Mouse (Mus musculus) heart, embryonic 15.5 days (tissue): ENCODE data around the gene Tars2. TPM values are rescaled to one million over a fixed set of nuclear protein-coding genes. Genes with fewer than 3 reads are reported as not detected.

ENCODE experiments used
- ATAC-seq: fragments of 200-750 bp; cut with Nextera tagmentation; replicated peaks from 2 replicates; pipeline ENCODE4 v1.8.0; 2017; ENCODE audit warnings: low read depth, moderate TSS enrichment; ENCODE audit not compliant: insufficient number of reproducible peaks, insufficient read depth, low FRiP score
- H3K27ac ChIP-seq: fragments of 300-500 bp; sonication (generic); 2 replicates; pipeline ENCODE4 v1.5.1; 2015; ENCODE audit warnings: mild to moderate bottlenecking, inconsistent platforms
- H3K27me3 ChIP-seq: fragments of 300-500 bp; sonication (generic); 2 replicates; pipeline ENCODE4 v1.6.1; 2015; ENCODE audit warnings: inconsistent platforms
- H3K36me3 ChIP-seq: fragments of 300-500 bp; sonication (generic); 2 replicates; pipeline ENCODE4 v1.6.1; 2015; ENCODE audit warnings: mild to moderate bottlenecking, inconsistent platforms
- H3K4me1 ChIP-seq: fragments of 300-500 bp; sonication (generic); replicated peaks from 2 replicates; pipeline ENCODE4 v1.6.1; 2015; ENCODE audit warnings: inconsistent platforms
- H3K4me2 ChIP-seq: fragments of 300-500 bp; sonication (generic); 2 replicates; pipeline ENCODE4 v1.6.1; 2015; ENCODE audit warnings: inconsistent platforms, mild to moderate bottlenecking, moderate library complexity
- H3K4me3 ChIP-seq: fragments of 300-500 bp; sonication (generic); 2 replicates; pipeline ENCODE4 v1.5.1; 2015; ENCODE audit warnings: mild to moderate bottlenecking, inconsistent platforms
- H3K9ac ChIP-seq: fragments of 300-500 bp; sonication (generic); 2 replicates; pipeline ENCODE4 v1.6.1; 2015; ENCODE audit warnings: mild to moderate bottlenecking, inconsistent platforms
- H3K9me3 ChIP-seq: fragments of 300-500 bp; sonication (generic); replicated peaks from 2 replicates; pipeline ENCODE4 v1.6.1; 2016; ENCODE audit warnings: inconsistent platforms
- WGBS: fragments of 180-500 bp; shearing (Covaris S2); methylation state at CpG from one replicate; pipeline ENCODE4 v1.1.7; 2015; ENCODE audit warnings: mixed read lengths; 5-methylcytosine and 5-hydroxymethylcytosine counted together
- polyA plus RNA-seq: library from polyadenylated mRNA; unstranded; fragments of >200 nt; fragmentation: Nextera tagmentation; extraction: Ambion mirVana; gene quantifications from 2 replicates; pipeline ENCODE4 v1.2.1, GENCODE M21; 2015

The Tars2 gene
- polyA plus RNA-seq, 1 experiment from 2014 or later: 31.3 TPM

DNA sequence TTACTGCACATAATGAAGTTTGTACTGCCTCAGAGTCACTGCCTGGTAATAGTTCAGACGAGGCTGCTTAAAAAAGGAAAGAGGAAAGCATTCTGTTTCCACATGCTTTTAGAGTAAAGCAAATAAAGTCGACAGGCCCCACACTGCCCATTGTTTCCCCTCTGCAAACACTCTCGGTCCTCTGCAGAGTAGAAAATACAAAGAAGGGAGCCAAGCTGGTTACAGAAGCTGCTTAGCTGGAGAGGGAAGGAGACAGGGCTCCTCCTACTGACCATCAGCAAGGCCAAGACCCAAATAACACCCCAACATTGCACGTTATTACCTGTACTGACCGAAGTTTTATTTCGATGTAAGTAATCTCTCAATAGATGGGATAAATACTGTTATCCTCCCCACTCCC lies 3.0 kb upstream of the Tars2 start:
- H3K4me1 ChIP-seq: 0 out of 2 replicates have a peak, but pooled peaks cover 3% of the 10 kb centered on the region
- no peaks in the 10 kb centered on the region for H3K27me3 ChIP-seq
- ATAC-seq: no peak; the same call in 1 of the 2 replicates
- peak overlapping the region; percentile 34; the same call in 1 of the 2 replicates for H3K27ac ChIP-seq
- no peaks in the 10 kb centered on the region for H3K9me3 ChIP-seq
- H3K36me3 ChIP-seq: peaks cover 35% of the 10 kb centered on the region
- 65% methylated on average over 6 of the region's 6 CpGs for WGBS
- H3K4me3 ChIP-seq: no peak overlapping the region
- no peak overlapping the region for H3K4me2 ChIP-seq
- H3K9ac ChIP-seq: no peak overlapping the region

DNA sequence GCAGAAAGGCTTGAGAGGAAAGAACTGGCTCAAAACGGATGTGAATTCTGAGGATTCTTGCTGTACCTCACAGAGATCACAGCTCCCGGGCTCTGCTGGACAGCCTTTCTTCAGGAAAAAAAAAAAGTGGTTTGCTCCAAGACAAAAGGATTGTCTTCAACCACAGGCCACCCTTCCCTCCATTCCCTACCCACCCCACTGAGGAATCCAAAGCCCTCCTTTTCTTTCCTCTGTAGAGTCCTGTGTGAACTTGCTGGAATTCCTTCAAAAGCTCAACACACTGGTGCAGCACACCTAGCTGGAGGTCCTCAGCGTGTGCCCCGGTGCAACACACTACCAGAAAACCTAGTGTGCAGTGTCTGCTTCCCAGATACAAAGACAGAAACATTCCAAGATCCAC lies 1.8 kb upstream of the Tars2 start:
- WGBS: 71% methylated on average over 4 of the region's 4 CpGs
- no peak for ATAC-seq
- no peak overlapping the region for H3K9ac ChIP-seq
- no peak overlapping the region for H3K4me3 ChIP-seq
- H3K27ac ChIP-seq: no peak overlapping the region
- H3K4me2 ChIP-seq: no peak overlapping the region
- H3K9me3 ChIP-seq: no peaks in the 10 kb centered on the region
- peaks cover 31% of the 10 kb centered on the region for H3K36me3 ChIP-seq
- no peaks in the 10 kb centered on the region for H3K27me3 ChIP-seq
- H3K4me1 ChIP-seq: 0 out of 2 replicates have a peak, but pooled peaks cover 3% of the 10 kb centered on the region

DNA sequence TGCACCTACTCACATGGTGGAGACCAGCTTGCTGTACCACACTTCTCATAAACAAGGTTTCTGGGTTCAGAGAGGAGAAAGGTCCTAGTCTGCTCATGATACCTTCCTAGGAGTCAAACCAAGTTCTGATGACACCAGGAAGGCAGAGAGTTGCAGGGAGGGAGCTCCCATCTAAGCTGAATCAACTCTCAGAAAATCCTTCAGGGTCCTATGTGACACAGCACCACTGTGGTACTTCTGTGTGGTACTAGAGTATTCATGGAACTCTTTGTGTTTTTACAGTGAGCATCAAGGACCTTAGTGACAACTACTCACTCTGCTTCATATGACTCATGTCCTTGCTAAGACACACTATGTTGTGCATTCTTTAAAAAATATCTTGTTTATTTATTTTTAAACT lies 650 bp upstream of the Tars2 start:
- Histone ChIP-seq H3K4me2 (no peak overlapping the region), H3K9ac (no peak overlapping the region), H3K27ac (no peak overlapping the region), H3K9me3 (no peaks in the 10 kb centered on the region), H3K4me3 (no peak overlapping the region), H3K4me1 (0 out of 2 replicates have a peak, but pooled peaks cover 3% of the 10 kb centered on the region), H3K36me3 (peaks cover 22% of the 10 kb centered on the region), H3K27me3 (no peaks in the 10 kb centered on the region)
- no peak for ATAC-seq

DNA sequence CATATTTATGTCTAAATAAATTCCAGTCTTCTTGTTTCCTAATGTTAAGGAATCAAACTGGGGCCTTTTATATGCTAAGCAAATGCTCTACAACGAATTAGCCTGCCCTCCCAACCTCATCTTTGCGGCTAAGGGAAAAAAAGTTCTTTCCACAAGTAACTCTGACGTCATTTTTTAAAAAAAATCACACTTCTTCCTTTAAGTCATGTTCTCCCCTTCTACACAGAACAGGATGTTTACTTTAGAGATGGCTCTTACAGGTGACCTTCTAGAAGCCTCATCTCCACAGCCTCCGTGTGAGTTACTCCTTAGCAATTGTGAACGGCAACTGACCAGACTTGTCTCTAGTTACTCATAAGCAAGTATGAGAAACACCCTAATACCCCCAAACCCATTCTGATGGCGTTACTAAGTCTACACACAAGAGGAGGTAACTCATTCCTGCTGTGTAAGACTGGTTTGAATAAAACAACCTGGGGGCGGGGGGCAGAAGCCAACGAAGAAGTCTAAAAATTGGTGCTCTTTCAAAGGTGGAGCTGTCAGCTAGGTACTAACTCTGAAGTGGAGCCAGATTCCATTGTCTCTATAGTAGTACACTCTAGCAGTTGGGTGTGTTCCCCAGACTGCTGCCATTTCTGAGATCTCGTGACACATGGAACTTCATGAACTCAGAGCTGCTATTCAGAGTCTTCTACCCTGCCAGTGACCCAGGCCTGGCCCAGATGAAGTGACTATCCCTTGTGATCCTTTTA lies 1.4 kb downstream of the Tars2 start:
- Histone ChIP-seq H3K27me3 (no peaks in the 10 kb centered on the region), H3K4me3 (no peak overlapping the region), H3K36me3 (peaks cover 2% of the 10 kb centered on the region; the same call in 1 of the 2 replicates), H3K9me3 (no peaks in the 10 kb centered on the region), H3K27ac (no peak overlapping the region), H3K4me2 (no peak overlapping the region), H3K4me1 (peaks cover 7% of the 10 kb centered on the region; the same call in 1 of the 2 replicates), H3K9ac (no peak overlapping the region)
- 45% methylated on average over 9 of the region's 9 CpGs for WGBS
- no peak for ATAC-seq

DNA sequence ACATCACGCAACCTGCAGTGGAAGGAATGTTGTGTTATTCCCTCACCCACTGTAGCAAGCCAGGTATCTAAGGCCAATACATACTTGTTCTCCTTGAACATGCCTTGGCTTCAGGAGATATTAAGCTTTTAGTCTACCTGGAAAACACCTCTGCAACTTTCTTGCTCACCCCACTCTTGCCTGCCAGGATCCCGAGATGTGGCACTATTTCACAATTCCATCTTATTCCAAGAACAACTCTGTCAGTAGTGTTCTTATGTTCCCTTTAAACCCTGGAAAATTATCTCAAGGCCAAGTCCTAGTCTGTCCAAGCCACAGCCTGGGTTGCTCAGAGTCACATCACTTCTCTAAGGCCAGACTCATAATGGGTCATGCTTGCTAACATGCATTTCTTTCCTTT lies 3.2 kb downstream of the Tars2 start:
- Histone ChIP-seq H3K4me2 (no peak overlapping the region), H3K4me3 (no peak overlapping the region), H3K36me3 (peaks cover 9% of the 10 kb centered on the region), H3K9ac (no peak overlapping the region), H3K4me1 (peaks cover 5% of the 10 kb centered on the region; the same call in 1 of the 2 replicates), H3K27me3 (no peaks in the 10 kb centered on the region), H3K9me3 (no peaks in the 10 kb centered on the region), H3K27ac (no peak overlapping the region)
- WGBS: 82% methylated on average over 2 of the region's 2 CpGs
- ATAC-seq: no peak

DNA sequence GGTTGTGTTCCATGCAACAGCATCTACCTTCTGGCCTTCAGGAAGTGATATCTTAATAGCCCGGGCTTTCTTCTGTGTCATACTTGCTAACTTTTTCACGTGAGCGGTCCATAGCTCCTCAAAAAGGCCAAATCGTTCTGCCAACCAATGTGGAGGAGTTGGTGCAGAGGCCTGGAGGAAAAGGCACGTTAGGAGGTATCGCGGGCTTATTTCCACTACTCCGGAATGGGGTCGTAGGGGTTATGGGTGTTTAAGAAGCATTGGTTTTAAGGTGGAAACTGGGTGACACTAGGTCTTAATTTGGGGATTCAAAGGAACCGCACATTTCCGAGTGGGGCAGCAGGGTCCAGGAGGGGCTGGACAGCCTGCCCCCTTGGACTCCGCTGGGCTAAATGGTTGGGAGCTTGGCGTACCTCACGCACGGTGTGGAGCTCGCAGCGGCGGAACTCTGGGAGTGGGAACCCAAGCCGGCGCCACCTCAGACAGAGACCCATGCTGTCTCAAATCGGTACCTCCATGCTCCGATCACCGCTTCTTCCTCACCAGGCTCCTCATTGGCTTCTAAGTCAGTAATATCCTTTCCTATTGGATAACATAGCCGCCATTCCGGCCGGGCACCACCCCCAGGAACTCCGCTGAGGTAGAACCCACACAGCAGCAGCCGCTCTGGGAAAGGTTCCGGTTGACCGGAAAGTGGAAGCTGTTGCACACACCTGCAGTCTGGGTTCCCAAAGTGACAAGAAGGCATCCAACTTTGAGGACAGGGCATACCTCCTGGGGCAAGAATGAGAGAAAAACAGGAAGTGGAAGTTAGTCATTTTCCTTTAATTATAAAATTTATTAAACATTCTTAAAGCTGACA lies 5.4 kb downstream of the Tars2 start:
- Histone ChIP-seq H3K9ac (peak overlapping the region; percentile 72), H3K4me3 (peak overlapping the region; percentile 77), H3K27me3 (no peaks in the 10 kb centered on the region), H3K4me2 (peak overlapping the region; percentile 65), H3K9me3 (no peaks in the 10 kb centered on the region), H3K4me1 (peaks cover 5% of the 10 kb centered on the region; the same call in 1 of the 2 replicates), H3K27ac (peak overlapping the region; percentile 69), H3K36me3 (peaks cover 30% of the 10 kb centered on the region)
- WGBS: under 1% methylated on average over 30 of the region's 30 CpGs
- peak; percentile 97 for ATAC-seq

DNA sequence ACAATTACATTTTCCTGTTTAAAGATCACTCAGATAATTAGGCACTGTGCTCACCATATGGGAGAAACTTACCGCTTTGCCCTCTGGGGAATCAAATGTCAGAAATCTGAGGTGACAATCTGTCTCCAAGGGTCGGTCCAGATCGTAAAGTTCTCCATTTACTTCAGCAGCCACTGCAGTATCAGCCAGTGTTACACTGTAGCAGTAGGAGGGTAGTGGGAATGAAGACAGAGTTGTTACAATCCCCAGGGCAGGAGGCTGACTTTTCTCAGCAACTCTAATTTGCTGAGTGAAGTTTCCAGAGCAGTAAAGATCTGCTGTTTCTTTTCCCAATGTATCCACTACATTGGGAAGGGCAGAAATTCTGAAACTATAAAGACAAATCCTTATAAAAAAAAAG lies 7.1 kb downstream of the Tars2 start:
- WGBS: 86% methylated on average over 3 of the region's 3 CpGs
- H3K27me3 ChIP-seq: no peaks in the 10 kb centered on the region
- H3K4me2 ChIP-seq: no peak overlapping the region
- no peaks in the 10 kb centered on the region for H3K9me3 ChIP-seq
- peaks cover 46% of the 10 kb centered on the region for H3K36me3 ChIP-seq
- H3K9ac ChIP-seq: no peak overlapping the region
- H3K27ac ChIP-seq: no peak overlapping the region
- no peak overlapping the region for H3K4me3 ChIP-seq
- peaks cover 5% of the 10 kb centered on the region; the same call in 1 of the 2 replicates for H3K4me1 ChIP-seq
- ATAC-seq: no peak

DNA sequence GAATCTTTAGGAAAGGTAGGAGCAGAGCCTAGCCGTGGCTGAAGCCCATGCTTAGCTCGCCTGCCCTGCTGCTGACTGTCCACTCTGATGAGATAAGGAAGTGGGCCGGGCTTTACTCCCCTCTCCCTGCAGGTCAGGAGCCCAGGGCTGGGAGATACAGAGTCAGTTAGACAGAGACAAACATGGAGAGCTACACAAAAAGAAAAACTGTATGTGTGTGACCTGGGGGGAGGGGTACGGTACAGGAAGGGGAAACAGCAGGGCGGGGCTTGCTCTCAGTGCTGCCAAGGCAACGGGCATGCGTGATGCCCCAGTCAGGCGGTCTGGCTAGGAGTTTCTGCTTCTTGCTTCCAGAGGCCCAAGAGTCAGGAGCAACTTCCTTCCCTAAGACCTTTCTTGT lies 19.6 kb downstream of the Tars2 start:
- H3K36me3 ChIP-seq: peaks cover 33% of the 10 kb centered on the region
- peak overlapping the region; percentile 11; the same call in 1 of the 2 replicates for H3K4me3 ChIP-seq
- peak overlapping the region; percentile 91 for H3K27ac ChIP-seq
- no peaks in the 10 kb centered on the region for H3K27me3 ChIP-seq
- peak; percentile 42 for ATAC-seq
- H3K9me3 ChIP-seq: no peaks in the 10 kb centered on the region
- WGBS: 22% methylated on average over 8 of the region's 8 CpGs
- peak overlapping the region; percentile 51 for H3K4me2 ChIP-seq
- H3K4me1 ChIP-seq: peaks cover 46% of the 10 kb centered on the region
- H3K9ac ChIP-seq: peak overlapping the region; percentile 34; the same call in 1 of the 2 replicates

DNA sequence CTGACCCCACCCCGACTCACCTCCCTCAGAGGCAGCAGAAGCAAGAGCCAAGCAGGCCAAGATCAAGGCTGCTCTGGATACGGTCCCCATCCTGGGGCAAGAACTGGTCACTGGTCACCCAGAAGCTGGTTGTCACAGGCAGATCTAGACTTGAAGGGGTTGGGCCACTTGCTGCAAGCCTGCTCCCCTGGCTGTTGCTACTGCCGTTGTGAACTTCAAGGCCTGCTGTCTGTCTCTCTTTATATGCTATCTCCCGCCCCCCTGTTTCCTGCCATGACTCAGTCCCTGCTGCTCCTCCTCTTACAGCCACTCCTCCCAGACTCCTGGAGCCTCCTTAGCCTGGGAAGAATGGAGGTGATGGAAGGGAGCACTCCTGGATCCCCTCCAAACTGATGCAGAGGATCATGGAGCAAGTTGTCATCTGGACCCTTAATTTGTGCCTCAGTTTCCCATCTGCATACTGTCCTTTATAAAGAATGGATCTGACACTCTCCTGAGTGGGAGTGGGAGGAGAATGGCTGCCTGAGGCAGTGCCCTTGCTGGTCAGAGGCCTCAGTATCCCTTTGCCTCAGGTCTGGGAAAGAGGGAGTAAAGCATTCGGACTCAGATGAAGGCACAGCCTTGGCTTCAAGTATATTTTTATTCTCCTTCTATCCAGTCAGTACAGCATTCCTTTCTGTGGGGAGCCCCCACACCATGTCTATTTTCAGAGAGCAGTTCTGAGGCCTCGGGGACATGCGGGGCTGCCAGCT lies 20.5 kb downstream of the Tars2 start, which contains the start of gene Ecm1:
Ecm1 (minus strand) TSS at position 217 of the 752 bp plus-strand sequence.
- Histone ChIP-seq H3K4me1 (peaks cover 46% of the 10 kb centered on the region), H3K4me3 (peak within 1 kb of the TSS; percentile 22), H3K27me3 (no peaks in the 10 kb centered on the region), H3K27ac (peak within 1 kb of the TSS; percentile 91), H3K9ac (peak within 1 kb of the TSS; percentile 34), H3K4me2 (peak within 1 kb of the TSS; percentile 51), H3K36me3 (peaks cover 30% of the 10 kb centered on the region), H3K9me3 (no peaks in the 10 kb centered on the region)
- ATAC-seq: peak; percentile 47
- WGBS: 30% methylated on average over 7 of the region's 7 CpGs

DNA sequence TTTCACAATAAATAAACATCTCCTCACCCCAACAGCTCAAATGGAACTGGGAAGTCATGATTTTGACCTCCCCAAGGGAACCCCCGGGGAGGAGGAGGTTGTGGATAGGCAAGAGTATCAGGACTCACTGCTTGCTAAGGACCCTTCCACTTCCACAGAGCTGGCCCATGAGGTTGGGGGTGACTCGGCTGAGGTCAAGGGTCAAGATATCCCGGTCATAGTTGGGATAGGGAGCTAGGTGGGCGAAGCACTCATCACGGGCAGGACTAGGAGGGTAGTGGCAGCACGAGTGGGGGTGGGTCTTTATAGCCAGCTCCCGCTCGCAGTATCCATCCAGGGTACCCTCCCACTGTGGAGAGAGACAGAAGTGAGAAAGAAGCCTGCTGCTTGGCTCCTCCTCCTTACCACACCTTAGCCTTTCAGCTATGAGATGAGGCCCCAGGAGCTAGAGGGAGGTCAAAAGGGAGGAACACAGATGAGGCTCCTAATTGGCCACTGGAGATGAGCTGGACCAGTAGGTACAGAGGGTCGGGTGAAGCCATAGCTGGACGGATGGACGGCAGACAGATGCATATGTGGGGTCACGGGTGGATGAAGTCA lies 24.8 kb downstream of the Tars2 start:
- Histone ChIP-seq H3K36me3 (0 out of 2 replicates have a peak, but pooled peaks cover 7% of the 10 kb centered on the region), H3K27me3 (no peaks in the 10 kb centered on the region), H3K27ac (no peak overlapping the region), H3K4me1 (peaks cover 50% of the 10 kb centered on the region), H3K9ac (no peak overlapping the region), H3K4me2 (no peak overlapping the region), H3K4me3 (no peak overlapping the region), H3K9me3 (no peaks in the 10 kb centered on the region)
- 79% methylated on average over 12 of the region's 12 CpGs for WGBS
- no peak for ATAC-seq
